Mouse (Mus musculus) kidney, adult 2 months (tissue): Measurements from ENCODE around the gene Dus1l. TPM values are rescaled to one million over a fixed set of nuclear protein-coding genes. Genes with fewer than 3 reads are reported as not detected.
A peak's percentile ranks its signal among the peaks of the same experiment; 100 is the strongest.
"Not testable (repeated sequence)": the region's sequence is repeated elsewhere in the genome, so short reads cannot be mapped to it uniquely, and the experiment has no call there.

ENCODE experiments used
- DNase-seq: peaks from one replicate; pipeline ENCODE4 v3.0.0; 2021
- H3K27ac ChIP-seq: fragments of 200-500 bp; 2 replicates; pipeline ENCODE4 v1.5.1; 2012; ENCODE audit warnings: low read depth, low read length, control low read depth, inconsistent platforms; ENCODE audit not compliant: insufficient read depth
- H3K27me3 ChIP-seq: fragments of 200-500 bp; replicated peaks from 2 replicates; pipeline ENCODE4 v1.6.1; 2012; ENCODE audit warnings: mild to moderate bottlenecking, moderate library complexity, low read length, inconsistent platforms; ENCODE audit not compliant: control insufficient read depth, insufficient read depth
- H3K36me3 ChIP-seq: fragments of 200-500 bp; 2 replicates; pipeline ENCODE4 v1.6.1; 2012; ENCODE audit warnings: mild to moderate bottlenecking, moderate library complexity, low read length, inconsistent platforms; ENCODE audit not compliant: control insufficient read depth, insufficient read depth
- H3K4me1 ChIP-seq: fragments of 200-500 bp; 2 replicates; pipeline ENCODE4 v1.6.1; 2011; ENCODE audit warnings: low read length; ENCODE audit not compliant: control insufficient read depth, insufficient read depth
- H3K4me3 ChIP-seq: fragments of 200-500 bp; 2 replicates; pipeline ENCODE4 v1.5.1; 2011; ENCODE audit warnings: mild to moderate bottlenecking, low read depth, low read length, control low read depth; ENCODE audit not compliant: insufficient read depth
- CTCF ChIP-seq: fragments of 200-500 bp; conservative IDR thresholded peaks from 2 replicates; pipeline ENCODE4 v1.5.1; 2011; ENCODE audit warnings: low read depth, mild to moderate bottlenecking, control low read depth, low read length, moderate library complexity, mixed read lengths; ENCODE audit not compliant: insufficient read depth, insufficient read length
- POLR2A ChIP-seq: fragments of 200-500 bp; IDR thresholded peaks from one replicate; pipeline ENCODE4 v1.6.1; 2011; ENCODE audit warnings: low read depth, low read length, control low read depth
- WGBS: fragments of 180-500 bp; shearing (Covaris S2); methylation state at CpG from one replicate; pipeline ENCODE4 v1.1.7; 2018; 5-methylcytosine and 5-hydroxymethylcytosine counted together
- polyA plus RNA-seq: library from polyadenylated mRNA; depleted of rRNA; stranded (reverse); fragments of >200 nt; gene quantifications from 2 replicates; pipeline ENCODE4 v1.2.3, GENCODE M21; 2012; rRNA removed

Gene Dus1l
- polyA plus RNA-seq = 42.3 and 42.6 TPM in 2 replicates

- peak; percentile 98 for DNase-seq
- peaks cover 19% of the 10 kb centered on the region for H3K4me1 ChIP-seq
- H3K27me3 ChIP-seq = no peaks in the 10 kb centered on the region
- H3K27ac ChIP-seq = peak within 1 kb of the TSS; percentile 7; the same call in 1 of the 2 replicates
- H3K4me3 ChIP-seq = peak within 1 kb of the TSS; percentile 80
- H3K36me3 ChIP-seq = no peaks in the 10 kb centered on the region
- peak; percentile 67 for TF ChIP-seq POLR2A
- no peak for TF ChIP-seq CTCF
- WGBS = under 1% methylated on average over 59 of the region's 59 CpGs
Observed at GRCm38 (mm10) chr11:120795756-120796613, at the start of gene Dus1l. Gene Dus1l, minus strand, starts transcription at chr11:120796403.

- TF ChIP-seq CTCF (no peak), POLR2A (no peak)
- WGBS = 92% methylated on average over 4 of the region's 4 CpGs
Observed at GRCm38 (mm10) chr11:120844329-120844728, 48.1 kb upstream of the Dus1l start.

GRCm38 (mm10) chr11:120833555-120834280 lies 37.5 kb upstream of the Dus1l start:
- TF ChIP-seq POLR2A = no peak
- no peak for TF ChIP-seq CTCF
- no peaks in the 10 kb centered on the region for H3K27me3 ChIP-seq
- no peaks in the 10 kb centered on the region for H3K36me3 ChIP-seq
- 80% methylated on average over 8 of the region's 8 CpGs for WGBS
- H3K4me3 ChIP-seq = no peak overlapping the region
- H3K27ac ChIP-seq = no peak overlapping the region
- 0 out of 2 replicates have a peak, but pooled peaks cover 5% of the 10 kb centered on the region for H3K4me1 ChIP-seq
- no peak for DNase-seq

More at GRCm38 (mm10) chr11:120844329-120844728, 48.1 kb upstream of the Dus1l start:
- Histone ChIP-seq H3K36me3 (no peaks in the 10 kb centered on the region), H3K4me1 (no peaks in the 10 kb centered on the region), H3K27ac (no peak overlapping the region), H3K4me3 (no peak overlapping the region), H3K27me3 (no peaks in the 10 kb centered on the region)
- DNase-seq = no peak

GRCm38 (mm10) chr11:120832962-120833361 lies 36.8 kb upstream of the Dus1l start:
- not testable (repeated sequence) for H3K36me3 ChIP-seq, H3K4me3 ChIP-seq, H3K27me3 ChIP-seq, H3K4me1 ChIP-seq, DNase-seq, H3K27ac ChIP-seq
- 96% methylated on average over 5 of the region's 5 CpGs for WGBS

GRCm38 (mm10) chr11:120831659-120832440 lies 35.6 kb upstream of the Dus1l start:
- 92% methylated on average over 3 of the region's 3 CpGs for WGBS
- no peak overlapping the region for H3K27ac ChIP-seq
- H3K36me3 ChIP-seq = no peaks in the 10 kb centered on the region
- H3K4me3 ChIP-seq = no peak overlapping the region
- no peak for DNase-seq
- H3K4me1 ChIP-seq = 0 out of 2 replicates have a peak, but pooled peaks cover 5% of the 10 kb centered on the region
- no peak for TF ChIP-seq POLR2A
- TF ChIP-seq CTCF = no peak
- no peaks in the 10 kb centered on the region for H3K27me3 ChIP-seq

- no peak overlapping the region for H3K4me3 ChIP-seq
- TF ChIP-seq POLR2A (no peak), CTCF (no peak)
- 64% methylated on average over 12 of the region's 12 CpGs for WGBS
- H3K4me1 ChIP-seq = 0 out of 2 replicates have a peak, but pooled peaks cover 5% of the 10 kb centered on the region
- no peaks in the 10 kb centered on the region for H3K27me3 ChIP-seq
- no peak overlapping the region for H3K27ac ChIP-seq
- no peaks in the 10 kb centered on the region for H3K36me3 ChIP-seq
- peak; percentile 74 for DNase-seq
Observed at GRCm38 (mm10) chr11:120830686-120831085, 34.5 kb upstream of the Dus1l start.
